Mouse (Mus musculus) embryonic facial prominence, embryonic 10.5 days (tissue): ENCODE results near the gene Tmod1. TPM values are rescaled to one million over a fixed set of nuclear protein-coding genes. Genes with fewer than 3 reads are reported as not detected.

ENCODE experiments used
- DNase-seq: peaks from one replicate; pipeline ENCODE4 v3.0.0-alpha.2; 2017; ENCODE audit warnings: low spot score
- H3K27ac ChIP-seq: fragments of 300-500 bp; sonication (generic); replicated peaks from 2 replicates; pipeline ENCODE4 v1.5.1; 2016; ENCODE audit warnings: mild to moderate bottlenecking
- H3K27me3 ChIP-seq: fragments of 300-500 bp; sonication (generic); replicated peaks from 2 replicates; pipeline ENCODE4 v1.6.1; 2016; ENCODE audit warnings: low read depth, mild to moderate bottlenecking; ENCODE audit not compliant: poor library complexity, severe bottlenecking
- H3K36me3 ChIP-seq: fragments of 300-500 bp; sonication (generic); replicated peaks from 2 replicates; pipeline ENCODE4 v1.6.1; 2016; ENCODE audit warnings: mild to moderate bottlenecking, moderate library complexity
- H3K4me1 ChIP-seq: fragments of 300-500 bp; sonication (generic); 2 replicates; pipeline ENCODE4 v1.6.1; 2016
- H3K4me3 ChIP-seq: fragments of 300-500 bp; sonication (generic); 2 replicates; pipeline ENCODE4 v1.5.1; 2016; ENCODE audit warnings: mild to moderate bottlenecking, moderate library complexity
- H3K9me3 ChIP-seq: fragments of 300-500 bp; sonication (generic); 2 replicates; pipeline ENCODE4 v1.6.1; 2016; ENCODE audit warnings: mild to moderate bottlenecking
- WGBS: fragments of 180-500 bp; shearing (Covaris S2); methylation state at CpG from one replicate; pipeline ENCODE4 v1.1.7; 2016; 5-methylcytosine and 5-hydroxymethylcytosine counted together
- polyA plus RNA-seq: library from polyadenylated mRNA; unstranded; fragments of >200 nt; fragmentation: Nextera tagmentation; extraction: Ambion mirVana; gene quantifications from 2 replicates; pipeline ENCODE4 v1.2.1, GENCODE M21; 2016

Tmod1 gene
- polyA plus RNA-seq, 1 experiment from 2014 or later: 2.8 TPM

DNA sequence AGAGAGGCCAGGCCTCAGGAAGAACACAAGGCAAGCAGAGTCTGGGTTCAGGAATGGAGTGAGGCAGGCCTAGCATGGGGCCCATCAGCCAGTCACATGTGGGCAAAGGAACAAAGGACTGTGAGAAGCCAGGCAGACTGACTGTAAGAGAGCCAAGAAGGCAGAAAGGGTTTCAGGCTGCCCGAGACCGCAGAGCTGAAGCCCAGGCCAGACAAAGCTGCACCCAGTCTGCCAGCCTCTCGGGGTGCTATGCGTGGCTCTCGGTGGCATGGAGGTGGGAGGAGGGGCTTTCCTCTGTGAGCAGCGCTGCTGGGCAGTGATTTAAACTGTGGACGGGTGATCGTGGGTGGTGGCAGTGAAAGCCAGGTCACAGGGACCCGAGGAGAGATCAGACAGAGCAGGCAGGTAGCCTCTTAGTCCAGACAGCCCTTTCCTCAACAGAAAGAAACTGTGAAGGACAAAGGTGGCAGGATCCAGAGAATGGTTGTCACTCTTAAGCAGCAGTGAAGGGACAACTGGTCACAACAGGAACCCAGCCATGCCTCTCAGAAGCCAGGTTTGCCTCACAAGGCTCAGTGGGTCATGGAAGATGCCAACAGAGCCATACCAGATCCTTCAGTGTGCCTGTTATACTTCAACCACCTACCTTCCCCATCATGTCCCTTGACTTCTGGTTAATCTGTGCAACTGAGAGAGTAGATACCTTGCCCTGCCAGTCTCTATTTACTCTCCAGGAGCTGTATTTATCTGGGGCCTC lies 45.9 kb downstream of the Tmod1 start:
- H3K27me3 ChIP-seq: no peaks in the 10 kb centered on the region
- H3K9me3 ChIP-seq: no peaks in the 10 kb centered on the region
- no peak for DNase-seq
- 69% methylated on average over 9 of the region's 9 CpGs for WGBS
- H3K4me1 ChIP-seq: peaks cover 12% of the 10 kb centered on the region
- no peak overlapping the region for H3K4me3 ChIP-seq
- H3K27ac ChIP-seq: 0 out of 2 replicates have a peak overlapping the region, but pooled peaks have one; percentile 32
- H3K36me3 ChIP-seq: no peaks in the 10 kb centered on the region

GRCm38 (mm10) chr4:46085223-46085811 lies 46.6 kb downstream of the Tmod1 start:
- H3K27me3 ChIP-seq: no peaks in the 10 kb centered on the region
- H3K27ac ChIP-seq: no peak overlapping the region
- WGBS: 73% methylated on average over 9 of the region's 9 CpGs
- no peaks in the 10 kb centered on the region for H3K36me3 ChIP-seq
- no peak overlapping the region for H3K4me3 ChIP-seq
- DNase-seq: no peak
- peaks cover 12% of the 10 kb centered on the region for H3K4me1 ChIP-seq
- no peaks in the 10 kb centered on the region for H3K9me3 ChIP-seq

GRCm38 (mm10) chr4:46086718-46087426 lies 48.1 kb downstream of the Tmod1 start:
- Histone ChIP-seq H3K4me1 (peaks cover 12% of the 10 kb centered on the region), H3K27ac (no peak overlapping the region), H3K27me3 (no peaks in the 10 kb centered on the region), H3K4me3 (no peak overlapping the region), H3K9me3 (no peaks in the 10 kb centered on the region), H3K36me3 (no peaks in the 10 kb centered on the region)
- no peak for DNase-seq
- 79% methylated on average over 18 of the region's 18 CpGs for WGBS

DNA sequence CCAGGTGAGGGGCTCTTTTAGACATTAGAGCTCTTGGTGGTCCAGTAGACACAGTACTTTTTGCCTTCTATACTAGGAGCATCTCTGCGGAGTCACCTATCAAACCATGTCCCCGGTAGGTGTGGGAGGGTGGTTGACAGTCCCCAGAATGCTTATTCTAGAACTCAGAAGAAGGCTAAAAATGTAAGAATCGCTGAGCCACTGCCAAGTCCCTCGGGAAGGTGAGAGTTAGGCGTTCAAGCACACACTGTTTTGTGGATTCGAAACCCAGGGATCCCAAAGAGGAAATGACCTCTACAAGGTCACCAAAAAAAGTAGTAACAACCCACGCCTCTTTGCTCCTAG lies 48.7 kb downstream of the Tmod1 start:
- no peak for DNase-seq
- H3K27me3 ChIP-seq: no peaks in the 10 kb centered on the region
- no peak overlapping the region for H3K4me3 ChIP-seq
- no peaks in the 10 kb centered on the region for H3K36me3 ChIP-seq
- H3K27ac ChIP-seq: no peak overlapping the region
- 80% methylated on average over 7 of the region's 7 CpGs for WGBS
- no peaks in the 10 kb centered on the region for H3K9me3 ChIP-seq
- H3K4me1 ChIP-seq: peaks cover 12% of the 10 kb centered on the region

DNA sequence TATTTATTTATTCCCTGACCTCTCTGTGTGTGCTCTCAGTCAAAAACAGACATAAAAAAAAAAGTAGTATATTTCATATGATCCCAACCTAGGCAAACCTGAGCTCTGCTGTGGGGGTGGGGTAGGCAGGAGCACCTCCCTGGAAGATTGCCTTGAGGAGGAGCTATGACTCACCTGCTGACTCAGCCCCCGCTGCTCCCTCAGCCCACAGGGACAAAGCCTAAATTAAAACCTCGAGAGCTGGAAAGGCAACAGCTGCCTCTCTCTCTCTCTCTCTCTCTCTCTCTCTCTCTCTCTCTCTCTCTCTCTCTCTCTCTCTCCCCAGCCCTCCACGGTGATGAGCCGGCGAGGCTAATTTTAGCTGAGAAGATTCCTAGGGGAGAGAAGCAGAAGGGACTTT lies 49.1 kb downstream of the Tmod1 start:
- Histone ChIP-seq H3K27me3 (no peaks in the 10 kb centered on the region), H3K4me1 (peaks cover 16% of the 10 kb centered on the region), H3K9me3 (no peaks in the 10 kb centered on the region), H3K27ac (no peak overlapping the region), H3K36me3 (no peaks in the 10 kb centered on the region), H3K4me3 (no peak overlapping the region)
- WGBS: 44% methylated on average over 5 of the region's 5 CpGs
- no peak for DNase-seq

- DNase-seq: no peak
- Histone ChIP-seq H3K9me3 (no peaks in the 10 kb centered on the region), H3K36me3 (no peaks in the 10 kb centered on the region), H3K27ac (no peak overlapping the region), H3K4me1 (peaks cover 22% of the 10 kb centered on the region), H3K4me3 (no peak overlapping the region), H3K27me3 (no peaks in the 10 kb centered on the region)
- 88% methylated on average over 14 of the region's 14 CpGs for WGBS
Measured at GRCm38 (mm10) chr4:46089524-46090125, 50.9 kb downstream of the Tmod1 start.

GRCm38 (mm10) chr4:46092429-46093076 lies 53.8 kb downstream of the Tmod1 start:
- no peaks in the 10 kb centered on the region for H3K27me3 ChIP-seq
- no peak overlapping the region for H3K4me3 ChIP-seq
- WGBS: 91% methylated on average over 5 of the region's 5 CpGs
- no peak for DNase-seq
- no peaks in the 10 kb centered on the region for H3K36me3 ChIP-seq
- peaks cover 22% of the 10 kb centered on the region for H3K4me1 ChIP-seq
- no peaks in the 10 kb centered on the region for H3K9me3 ChIP-seq
- no peak overlapping the region for H3K27ac ChIP-seq

- no peak overlapping the region for H3K27ac ChIP-seq
- H3K27me3 ChIP-seq: no peaks in the 10 kb centered on the region
- peaks cover 23% of the 10 kb centered on the region for H3K4me1 ChIP-seq
- no peak overlapping the region for H3K4me3 ChIP-seq
- no peak for DNase-seq
- no peaks in the 10 kb centered on the region for H3K36me3 ChIP-seq
- no peaks in the 10 kb centered on the region for H3K9me3 ChIP-seq
- 72% methylated on average over 15 of the region's 15 CpGs for WGBS
Measured at GRCm38 (mm10) chr4:46094916-46095825, 56.4 kb downstream of the Tmod1 start.

DNA sequence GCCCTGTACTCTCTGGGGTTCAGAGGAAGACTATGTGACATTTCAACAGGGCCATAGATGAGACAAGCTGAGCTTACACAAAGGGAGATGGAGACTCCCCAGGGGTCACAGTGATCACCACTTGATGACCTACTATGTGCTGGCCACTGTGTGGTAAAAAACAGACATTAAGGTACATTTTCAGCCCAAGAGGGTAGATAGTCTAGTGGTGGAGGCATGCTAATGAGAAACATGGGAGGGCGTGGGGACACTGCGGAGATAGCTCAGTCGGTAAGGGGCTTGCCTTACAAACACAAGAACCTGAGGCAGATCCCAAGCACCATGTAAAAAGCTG lies 57.1 kb downstream of the Tmod1 start:
- Histone ChIP-seq H3K27me3 (no peaks in the 10 kb centered on the region), H3K4me1 (peaks cover 29% of the 10 kb centered on the region), H3K27ac (no peak overlapping the region), H3K9me3 (no peaks in the 10 kb centered on the region), H3K4me3 (no peak overlapping the region), H3K36me3 (no peaks in the 10 kb centered on the region)
- DNase-seq: no peak
- WGBS: 93% methylated on average over 3 of the region's 3 CpGs

- Histone ChIP-seq H3K4me3 (no peak overlapping the region), H3K27ac (no peak overlapping the region), H3K27me3 (no peaks in the 10 kb centered on the region), H3K9me3 (no peaks in the 10 kb centered on the region), H3K36me3 (no peaks in the 10 kb centered on the region), H3K4me1 (peaks cover 37% of the 10 kb centered on the region)
- no peak for DNase-seq
- 88% methylated on average over 7 of the region's 7 CpGs for WGBS
Measured at GRCm38 (mm10) chr4:46096546-46096945, 57.8 kb downstream of the Tmod1 start.

DNA sequence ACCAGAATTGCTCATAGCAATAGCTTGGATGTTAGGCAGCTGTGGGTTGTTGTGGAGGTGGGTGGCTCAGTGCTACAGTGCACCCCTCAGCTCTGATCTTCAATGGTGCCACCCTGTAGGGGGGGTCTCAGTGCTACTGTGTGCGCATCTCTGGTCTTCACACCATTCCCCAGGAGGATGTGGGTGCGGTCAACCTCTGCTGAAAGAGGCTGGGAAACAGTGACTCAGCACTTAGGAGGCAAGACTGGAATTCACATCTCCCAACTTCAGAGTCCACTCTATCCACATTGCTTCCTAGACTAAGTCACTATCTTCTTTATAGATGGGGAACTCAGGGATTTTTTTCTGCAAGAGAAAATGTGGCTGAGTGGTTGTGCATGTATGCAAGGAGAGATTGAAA lies 58.9 kb downstream of the Tmod1 start:
- 89% methylated on average over 2 of the region's 2 CpGs for WGBS
- Histone ChIP-seq H3K27ac (no peak overlapping the region), H3K36me3 (no peaks in the 10 kb centered on the region), H3K4me3 (no peak overlapping the region), H3K4me1 (peaks cover 38% of the 10 kb centered on the region), H3K27me3 (no peaks in the 10 kb centered on the region), H3K9me3 (no peaks in the 10 kb centered on the region)
- no peak for DNase-seq

- 81% methylated on average over 9 of the region's 9 CpGs for WGBS
- H3K36me3 ChIP-seq: no peaks in the 10 kb centered on the region
- no peak for DNase-seq
- H3K4me3 ChIP-seq: no peak overlapping the region
- no peaks in the 10 kb centered on the region for H3K9me3 ChIP-seq
- H3K4me1 ChIP-seq: peaks cover 29% of the 10 kb centered on the region
- no peaks in the 10 kb centered on the region for H3K27me3 ChIP-seq
- H3K27ac ChIP-seq: no peak overlapping the region
Measured at GRCm38 (mm10) chr4:46099132-46099531, 60.4 kb downstream of the Tmod1 start.
